Mouse (Mus musculus): ENCODE measurements around the gene Reln.

Reln gene

GRCm38 (mm10) chr5:21933340-21934075 is 411.0 kb downstream of the Reln start:
- no peak for DNase-seq (ENCODE audit: low spot score)

GRCm38 (mm10) chr5:21931151-21931550 is 413.4 kb downstream of the Reln start:
- DNase-seq (ENCODE audit: low spot score): no peak

GRCm38 (mm10) chr5:21920310-21920709 is 424.2 kb downstream of the Reln start:
- DNase-seq (ENCODE audit: low spot score): no peak

- DNase-seq (ENCODE audit: low spot score): no peak
Measured at GRCm38 (mm10) chr5:21919281-21919780, 425.2 kb downstream of the Reln start.

- no peak for DNase-seq (ENCODE audit: low spot score)
Measured at GRCm38 (mm10) chr5:21915973-21916372, 428.5 kb downstream of the Reln start.

GRCm38 (mm10) chr5:21914776-21915175 is 429.7 kb downstream of the Reln start:
- DNase-seq (ENCODE audit: low spot score): no peak

- DNase-seq (ENCODE audit: low spot score): peak; percentile 19
Measured at GRCm38 (mm10) chr5:21912835-21913530, 431.5 kb downstream of the Reln start.

GRCm38 (mm10) chr5:21910726-21911125 is 433.8 kb downstream of the Reln start:
- no peak for DNase-seq (ENCODE audit: low spot score)

- no peak for DNase-seq (ENCODE audit: low spot score)
Measured at GRCm38 (mm10) chr5:21909713-21910112, 434.8 kb downstream of the Reln start.

- DNase-seq (ENCODE audit: low spot score): no peak
Measured at GRCm38 (mm10) chr5:21901411-21901810, 443.1 kb downstream of the Reln start.

- DNase-seq (ENCODE audit: low spot score): no peak
Measured at GRCm38 (mm10) chr5:21900891-21901290, 443.6 kb downstream of the Reln start.

GRCm38 (mm10) chr5:21898875-21899274 is 445.6 kb downstream of the Reln start:
- no peak for DNase-seq (ENCODE audit: low spot score)

GRCm38 (mm10) chr5:21896586-21896985 is 447.9 kb downstream of the Reln start:
- DNase-seq (ENCODE audit: low spot score): no peak

GRCm38 (mm10) chr5:21894168-21894567 is 450.3 kb downstream of the Reln start:
- DNase-seq (ENCODE audit: low spot score): no peak

- no peak for DNase-seq (ENCODE audit: low spot score)
Measured at GRCm38 (mm10) chr5:21866750-21867149, 477.8 kb downstream of the Reln start.

- DNase-seq (ENCODE audit: low spot score): no peak
Measured at GRCm38 (mm10) chr5:21866311-21866712, 478.2 kb downstream of the Reln start.

- DNase-seq (ENCODE audit: low spot score): no peak
Measured at GRCm38 (mm10) chr5:21865346-21866107, 479.0 kb downstream of the Reln start, which contains the start of gene Slc26a5. TSS of gene Slc26a5 (minus strand) at chr5:21865604.

- no peak for DNase-seq (ENCODE audit: low spot score)
Measured at GRCm38 (mm10) chr5:21858653-21859052, 485.8 kb downstream of the Reln start.

- no peak for DNase-seq (ENCODE audit: low spot score)
Measured at GRCm38 (mm10) chr5:21851679-21852340, 492.7 kb downstream of the Reln start.

GRCm38 (mm10) chr5:21847438-21847837 is 497.1 kb downstream of the Reln start:
- DNase-seq (ENCODE audit: low spot score): peak; percentile 48

- peak; percentile 72 for DNase-seq (ENCODE audit: low spot score)
Measured at GRCm38 (mm10) chr5:21846616-21847290, 497.7 kb downstream of the Reln start.

Measured in yolk sac, embryonic 10.5 days (tissue).